Mouse (Mus musculus): ENCODE results near the gene Gne. TPM values are rescaled to one million over a fixed set of nuclear protein-coding genes. Genes with fewer than 3 reads are reported as not detected.

Gene Gne
- polyA plus RNA-seq, 1 experiment from 2014 or later: 27.0 TPM

DNA sequence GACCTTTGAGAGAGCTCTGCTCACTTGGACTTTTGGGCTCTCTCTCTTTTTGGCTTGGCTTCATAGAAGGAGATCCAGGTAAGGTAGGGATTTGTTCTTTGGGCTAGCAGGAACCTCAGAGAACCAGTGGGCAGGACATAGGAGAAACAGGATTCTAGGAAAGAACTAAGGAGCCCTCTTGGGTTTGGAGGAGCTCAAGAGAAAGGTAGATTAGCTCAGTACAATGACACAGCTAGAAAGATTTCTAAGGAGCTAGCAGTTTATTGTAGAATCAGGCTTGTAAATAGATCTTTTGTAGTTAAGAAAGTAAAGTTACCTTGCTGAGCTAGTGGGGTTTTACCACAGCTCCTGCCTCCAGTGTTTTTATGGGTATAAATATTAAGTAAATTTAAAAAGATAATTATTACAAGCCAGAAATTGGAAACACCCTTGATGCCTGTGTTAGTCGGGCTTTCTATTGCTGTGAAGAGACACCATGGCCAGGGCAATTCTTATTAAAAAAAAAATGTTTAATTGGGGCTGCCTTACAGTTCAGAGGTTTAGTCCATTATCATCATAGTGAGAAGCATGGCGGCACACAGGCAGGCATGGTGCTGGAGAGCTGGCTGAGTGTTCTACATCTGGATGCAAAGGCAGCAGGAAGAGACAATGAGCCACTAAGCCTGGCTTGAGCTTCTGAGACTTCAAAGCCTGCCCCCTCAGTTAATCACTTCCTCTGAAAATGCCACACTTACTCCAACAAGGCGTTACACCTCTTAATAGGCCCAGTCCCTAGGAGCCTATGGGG is 79.2 kb downstream of the Gne start:
- no peaks in the 10 kb centered on the region for H3K9me3 ChIP-seq (ENCODE audit: control insufficient read depth, low read length)

DNA sequence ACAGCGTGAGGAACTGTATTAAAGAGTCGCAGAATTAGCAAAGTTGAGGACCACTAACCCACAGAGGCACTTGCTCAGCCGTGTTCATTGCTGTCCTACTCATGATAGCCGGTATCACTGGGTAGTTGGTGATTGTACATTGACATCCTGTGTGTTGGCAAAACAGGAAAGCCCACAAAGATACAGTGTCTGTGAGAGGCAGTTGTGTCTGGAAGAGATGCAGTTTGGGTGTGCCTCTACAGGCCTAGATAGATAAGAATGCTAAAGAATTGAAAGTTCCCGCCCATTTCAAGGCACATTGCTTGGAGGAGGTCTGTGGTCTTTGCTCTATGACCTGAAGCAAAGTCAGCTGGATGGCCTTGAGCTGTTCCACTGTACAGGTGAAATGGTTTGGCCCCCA is 79.9 kb downstream of the Gne start, which contains the start of gene Clta:
Gene Clta, plus strand, starts transcription at position 327 of the 400 bp plus-strand sequence.
- no peak for ATAC-seq (ENCODE audit: low read depth)
- H3K4me3 ChIP-seq (ENCODE audit: low read depth, low read length): no peak within 1 kb of the TSS
- H3K27me3 ChIP-seq (ENCODE audit: control insufficient read depth, insufficient read depth, low read length): no peaks in the 10 kb centered on the region
- H3K9me3 ChIP-seq (ENCODE audit: control insufficient read depth, low read length): no peaks in the 10 kb centered on the region
- no peaks in the 10 kb centered on the region for H3K36me3 ChIP-seq (ENCODE audit: control insufficient read depth, insufficient read depth, low read length)
- no peak within 1 kb of the TSS for H3K27ac ChIP-seq (ENCODE audit: low read depth, low read length)
- no peak within 1 kb of the TSS for H3K4me2 ChIP-seq (ENCODE audit: low read depth, low read length)
- no peaks in the 10 kb centered on the region for H3K4me1 ChIP-seq (ENCODE audit: control insufficient read depth, insufficient read depth, low read length)
- no peak within 1 kb of the TSS for H3K9ac ChIP-seq (replicated peaks; ENCODE audit: low read depth, low read length)
- WGBS: 90% methylated on average over 5 of the region's 5 CpGs

More for the DNA sequence above, 79.2 kb downstream of the Gne start:
- no peaks in the 10 kb centered on the region for H3K36me3 ChIP-seq (ENCODE audit: control insufficient read depth, insufficient read depth, low read length)
- no peak overlapping the region for H3K9ac ChIP-seq (replicated peaks; ENCODE audit: low read depth, low read length)
- no peak overlapping the region for H3K4me2 ChIP-seq (ENCODE audit: low read depth, low read length)
- no peaks in the 10 kb centered on the region for H3K27me3 ChIP-seq (ENCODE audit: control insufficient read depth, insufficient read depth, low read length)
- 75% methylated on average over 3 of the region's 3 CpGs for WGBS
- ATAC-seq (ENCODE audit: low read depth): no peak
- no peak overlapping the region for H3K27ac ChIP-seq (ENCODE audit: low read depth, low read length)
- H3K4me1 ChIP-seq (ENCODE audit: control insufficient read depth, insufficient read depth, low read length): no peaks in the 10 kb centered on the region
- no peak overlapping the region for H3K4me3 ChIP-seq (ENCODE audit: low read depth, low read length)

DNA sequence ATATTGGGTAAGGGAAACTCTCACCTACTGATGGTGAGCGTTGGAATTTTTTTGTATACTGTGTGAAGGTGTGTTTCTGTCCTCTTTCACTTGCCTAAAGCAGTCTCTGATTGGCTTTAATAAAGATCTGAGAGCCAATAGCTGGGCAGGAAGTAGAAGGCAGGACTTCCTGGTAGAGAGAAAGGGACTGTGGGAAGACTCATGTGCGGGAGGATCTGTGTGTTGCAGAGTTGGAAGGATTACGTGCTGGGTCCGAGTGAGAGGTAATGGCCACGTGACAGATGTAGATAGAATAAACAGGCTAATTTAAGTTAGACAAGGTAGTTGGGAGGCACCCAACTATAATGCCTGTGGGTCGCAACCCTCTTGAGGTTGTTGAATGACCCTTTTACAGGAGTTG is 80.4 kb downstream of the Gne start:
- Histone ChIP-seq H3K4me2 (ENCODE audit: low read depth, low read length) (no peak overlapping the region), H3K4me1 (ENCODE audit: control insufficient read depth, insufficient read depth, low read length) (no peaks in the 10 kb centered on the region), H3K27me3 (ENCODE audit: control insufficient read depth, insufficient read depth, low read length) (no peaks in the 10 kb centered on the region), H3K4me3 (ENCODE audit: low read depth, low read length) (no peak overlapping the region), H3K9ac (replicated peaks; ENCODE audit: low read depth, low read length) (no peak overlapping the region), H3K27ac (ENCODE audit: low read depth, low read length) (no peak overlapping the region), H3K9me3 (ENCODE audit: control insufficient read depth, low read length) (no peaks in the 10 kb centered on the region), H3K36me3 (ENCODE audit: control insufficient read depth, insufficient read depth, low read length) (no peaks in the 10 kb centered on the region)
- ATAC-seq (ENCODE audit: low read depth): no peak
- WGBS: 90% methylated on average over 6 of the region's 6 CpGs

DNA sequence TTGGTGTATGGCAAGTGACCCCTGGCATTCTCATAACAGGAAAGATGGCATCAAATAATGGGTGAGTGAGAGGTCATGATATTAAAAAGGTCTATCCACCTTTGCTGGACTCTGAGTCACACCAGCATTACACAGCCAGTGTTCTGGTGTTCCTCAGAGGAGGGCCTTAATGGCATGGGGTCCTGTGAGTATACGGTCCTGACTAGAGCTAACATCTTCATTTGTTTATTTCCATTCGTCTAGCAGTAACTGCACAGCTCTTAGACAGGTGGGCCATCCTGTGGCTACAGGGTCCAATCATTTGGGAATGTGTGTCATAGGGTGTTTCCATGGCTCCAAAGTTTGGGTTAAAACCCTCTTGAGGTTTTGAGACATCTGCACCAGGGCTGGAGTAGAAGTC is 89.6 kb downstream of the Gne start:
- 86% methylated on average over 2 of the region's 2 CpGs for WGBS
- no peak overlapping the region for H3K4me2 ChIP-seq (ENCODE audit: low read depth, low read length)
- no peaks in the 10 kb centered on the region for H3K9me3 ChIP-seq (ENCODE audit: control insufficient read depth, low read length)
- H3K4me3 ChIP-seq (ENCODE audit: low read depth, low read length): no peak overlapping the region
- no peaks in the 10 kb centered on the region for H3K27me3 ChIP-seq (ENCODE audit: control insufficient read depth, insufficient read depth, low read length)
- no peak overlapping the region for H3K27ac ChIP-seq (ENCODE audit: low read depth, low read length)
- ATAC-seq (ENCODE audit: low read depth): no peak
- no peaks in the 10 kb centered on the region for H3K4me1 ChIP-seq (ENCODE audit: control insufficient read depth, insufficient read depth, low read length)
- no peaks in the 10 kb centered on the region for H3K36me3 ChIP-seq (ENCODE audit: control insufficient read depth, insufficient read depth, low read length)
- no peak overlapping the region for H3K9ac ChIP-seq (replicated peaks; ENCODE audit: low read depth, low read length)

DNA sequence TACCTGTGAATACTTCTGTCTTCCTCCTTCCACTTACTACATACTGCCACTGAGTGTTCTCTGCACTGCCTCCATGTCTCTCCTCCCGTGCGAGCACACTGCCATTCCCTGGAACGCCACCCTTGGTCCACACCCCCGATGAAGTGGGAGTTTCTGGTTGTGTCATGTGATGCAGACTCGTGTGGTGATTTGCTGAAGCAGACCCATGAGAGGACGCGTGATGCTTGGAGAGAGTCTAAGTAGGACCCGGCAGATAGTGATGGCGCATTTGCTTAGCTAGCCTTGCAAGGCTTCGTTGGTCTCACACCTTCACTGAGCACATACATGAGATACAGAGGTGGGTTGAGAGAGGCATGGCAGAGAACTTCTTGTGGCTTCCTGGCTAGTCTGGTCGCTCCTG is 90.9 kb downstream of the Gne start:
- Histone ChIP-seq H3K4me3 (ENCODE audit: low read depth, low read length) (no peak overlapping the region), H3K27me3 (ENCODE audit: control insufficient read depth, insufficient read depth, low read length) (no peaks in the 10 kb centered on the region), H3K9me3 (ENCODE audit: control insufficient read depth, low read length) (no peaks in the 10 kb centered on the region), H3K4me1 (ENCODE audit: control insufficient read depth, insufficient read depth, low read length) (no peaks in the 10 kb centered on the region), H3K36me3 (ENCODE audit: control insufficient read depth, insufficient read depth, low read length) (no peaks in the 10 kb centered on the region), H3K9ac (replicated peaks; ENCODE audit: low read depth, low read length) (no peak overlapping the region), H3K4me2 (ENCODE audit: low read depth, low read length) (no peak overlapping the region), H3K27ac (ENCODE audit: low read depth, low read length) (no peak overlapping the region)
- 91% methylated on average over 11 of the region's 11 CpGs for WGBS
- ATAC-seq (ENCODE audit: low read depth): no peak

DNA sequence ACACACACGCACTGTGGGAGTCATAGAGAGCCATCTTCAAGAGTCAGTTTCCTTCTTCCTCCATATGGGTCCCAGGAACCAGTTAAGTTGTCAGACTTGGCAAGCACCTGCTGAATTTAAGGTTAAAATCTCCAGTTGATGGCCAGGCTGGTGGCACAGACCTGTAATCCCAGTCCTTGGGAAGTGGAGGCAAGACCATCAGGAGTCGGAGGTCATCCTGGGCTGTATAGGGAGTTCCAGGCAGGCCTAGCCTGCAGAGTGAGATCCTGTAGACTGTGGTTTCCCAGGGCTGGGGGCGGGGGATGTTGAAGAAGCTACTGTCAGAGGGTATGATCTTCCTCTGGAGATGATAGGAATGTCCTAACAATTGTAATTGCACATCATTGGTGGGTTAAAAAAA is 95.0 kb downstream of the Gne start:
- H3K27me3 ChIP-seq (ENCODE audit: control insufficient read depth, insufficient read depth, low read length): no peaks in the 10 kb centered on the region
- no peak overlapping the region for H3K4me3 ChIP-seq (ENCODE audit: low read depth, low read length)
- no peak for ATAC-seq (ENCODE audit: low read depth)
- H3K4me1 ChIP-seq (ENCODE audit: control insufficient read depth, insufficient read depth, low read length): no peaks in the 10 kb centered on the region
- H3K4me2 ChIP-seq (ENCODE audit: low read depth, low read length): no peak overlapping the region
- WGBS: 86% methylated on average over 3 of the region's 3 CpGs
- H3K9ac ChIP-seq (replicated peaks; ENCODE audit: low read depth, low read length): no peak overlapping the region
- H3K36me3 ChIP-seq (ENCODE audit: control insufficient read depth, insufficient read depth, low read length): no peaks in the 10 kb centered on the region
- no peak overlapping the region for H3K27ac ChIP-seq (ENCODE audit: low read depth, low read length)
- no peaks in the 10 kb centered on the region for H3K9me3 ChIP-seq (ENCODE audit: control insufficient read depth, low read length)

DNA sequence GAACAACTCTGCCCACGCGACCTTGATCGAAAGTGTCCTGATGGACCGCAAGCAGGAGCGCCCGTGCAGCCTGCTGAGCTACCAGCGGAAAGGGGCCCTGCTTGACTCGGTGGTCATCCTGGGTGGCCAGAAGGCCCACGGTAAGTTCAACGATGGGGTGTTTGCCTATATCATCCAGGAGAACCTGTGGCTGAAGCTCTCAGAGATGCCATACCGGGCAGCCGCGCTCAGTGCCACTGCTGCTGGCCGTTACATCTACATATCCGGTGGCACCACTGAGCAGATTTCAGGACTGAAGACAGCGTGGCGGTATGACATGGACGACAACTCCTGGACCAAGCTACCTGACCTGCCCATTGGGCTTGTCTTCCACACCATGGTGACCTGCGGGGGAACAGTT is 99.7 kb downstream of the Gne start:
- H3K27me3 ChIP-seq (ENCODE audit: control insufficient read depth, insufficient read depth, low read length): no peaks in the 10 kb centered on the region
- no peak overlapping the region for H3K27ac ChIP-seq (ENCODE audit: low read depth, low read length)
- no peak overlapping the region for H3K4me2 ChIP-seq (ENCODE audit: low read depth, low read length)
- no peaks in the 10 kb centered on the region for H3K36me3 ChIP-seq (ENCODE audit: control insufficient read depth, insufficient read depth, low read length)
- no peaks in the 10 kb centered on the region for H3K9me3 ChIP-seq (ENCODE audit: control insufficient read depth, low read length)
- no peak overlapping the region for H3K4me3 ChIP-seq (ENCODE audit: low read depth, low read length)
- no peak for ATAC-seq (ENCODE audit: low read depth)
- WGBS: 91% methylated on average over 19 of the region's 19 CpGs
- H3K4me1 ChIP-seq (ENCODE audit: control insufficient read depth, insufficient read depth, low read length): no peaks in the 10 kb centered on the region; the same call in 1 of the 2 replicates
- no peak overlapping the region for H3K9ac ChIP-seq (replicated peaks; ENCODE audit: low read depth, low read length)

Other genes with a start within 250 kb of the Gne start
- not detected in 2 replicates for gene Olfr157, start 244.0 kb downstream of the Gne start, polyA plus RNA-seq (2014; fragmentation: Nextera tagmentation; extraction: Ambion mirVana)
- not detected in 2 replicates for gene Olfr155, start 232.6 kb downstream of the Gne start, polyA plus RNA-seq (2014; fragmentation: Nextera tagmentation; extraction: Ambion mirVana)
- 6.3 and 9.2 TPM in 2 replicates for gene Reck, start 208.6 kb downstream of the Gne start, polyA plus RNA-seq (2014; fragmentation: Nextera tagmentation; extraction: Ambion mirVana)
- gene Glipr2, start 126.8 kb downstream of the Gne start, polyA plus RNA-seq (2014; fragmentation: Nextera tagmentation; extraction: Ambion mirVana): 37.3 and 54.3 TPM in 2 replicates
- gene Ccin, start 100.7 kb downstream of the Gne start, polyA plus RNA-seq (2014; fragmentation: Nextera tagmentation; extraction: Ambion mirVana): not detected in 2 replicates
- 349 and 356 TPM in 2 replicates for gene Clta, start 79.7 kb downstream of the Gne start, polyA plus RNA-seq (2014; fragmentation: Nextera tagmentation; extraction: Ambion mirVana)
- 47.9 and 50.9 TPM in 2 replicates for gene Rnf38, start 149.6 kb upstream of the Gne start, polyA plus RNA-seq (2014; fragmentation: Nextera tagmentation; extraction: Ambion mirVana)
- gene Melk, start 216.7 kb upstream of the Gne start, polyA plus RNA-seq (2014; fragmentation: Nextera tagmentation; extraction: Ambion mirVana): 3.3 and 3.6 TPM in 2 replicates

All from neural tube, embryonic 14.5 days (tissue).